Mouse (Mus musculus) kidney, postnatal 0 days (tissue): ENCODE measurements around the gene Eif2b4. TPM values are rescaled to one million over a fixed set of nuclear protein-coding genes. Genes with fewer than 3 reads are reported as not detected.

Experiments used
- ATAC-seq: fragments of 200-750 bp; cut with Nextera tagmentation; replicated peaks from 2 replicates; pipeline ENCODE4 v1.8.0; 2017; ENCODE audit warnings: low read depth, moderate number of reproducible peaks, moderate TSS enrichment, moderate library complexity; ENCODE audit not compliant: low FRiP score
- DNase-seq: peaks from one replicate; pipeline ENCODE4 v3.0.0-alpha.2; 2016; ENCODE audit warnings: low spot score
- H3K27ac ChIP-seq: fragments of 300-500 bp; sonication (generic); 2 replicates; pipeline ENCODE4 v1.5.1; 2014; ENCODE audit warnings: mild to moderate bottlenecking
- H3K27me3 ChIP-seq: fragments of 300-500 bp; sonication (generic); 2 replicates; pipeline ENCODE4 v1.6.1; 2014; ENCODE audit warnings: low read length, mixed read lengths; ENCODE audit not compliant: insufficient read depth
- H3K36me3 ChIP-seq: fragments of 300-500 bp; sonication (generic); 2 replicates; pipeline ENCODE4 v1.6.1; 2014; ENCODE audit warnings: low read length, mixed read lengths; ENCODE audit not compliant: insufficient read depth
- H3K4me1 ChIP-seq: fragments of 300-500 bp; sonication (generic); replicated peaks from 2 replicates; pipeline ENCODE4 v1.6.1; 2014; ENCODE audit warnings: antibody characterized with exemption, low read length, mixed read lengths; ENCODE audit not compliant: insufficient read depth
- H3K4me2 ChIP-seq: fragments of 300-500 bp; sonication (generic); 2 replicates; pipeline ENCODE4 v1.6.1; 2014; ENCODE audit warnings: mild to moderate bottlenecking, low read length, moderate library complexity, mixed read lengths
- H3K4me3 ChIP-seq: fragments of 300-500 bp; sonication (generic); replicated peaks from 2 replicates; pipeline ENCODE4 v1.5.1; 2014; ENCODE audit warnings: low read depth, low read length
- H3K9ac ChIP-seq: fragments of 300-500 bp; sonication (generic); 2 replicates; pipeline ENCODE4 v1.6.1; 2014; ENCODE audit warnings: low read depth, low read length
- H3K9me3 ChIP-seq: fragments of 300-500 bp; sonication (generic); replicated peaks from 2 replicates; pipeline ENCODE4 v1.6.1; 2016; ENCODE audit warnings: low read length, inconsistent platforms, mixed read lengths
- CTCF ChIP-seq: IDR thresholded peaks from 2 replicates; pipeline ENCODE4 v1.5.1; 2016; ENCODE audit warnings: antibody characterized with exemption, low read depth, mild to moderate bottlenecking, moderate library complexity
- WGBS: fragments of 180-500 bp; shearing (Covaris S2); extraction: QIAGEN DNeasy Blood & Tissue Kit; methylation state at CpG from one replicate; pipeline ENCODE4 v1.1.7; 2014; 5-methylcytosine and 5-hydroxymethylcytosine counted together
- polyA plus RNA-seq: library from polyadenylated mRNA; unstranded; fragments of >200 nt; fragmentation: Nextera tagmentation; extraction: Ambion mirVana; gene quantifications from 2 replicates; pipeline ENCODE4 v1.2.1, GENCODE M21; 2015

The Eif2b4 gene
- polyA plus RNA-seq, 1 experiment from 2014 or later = 66.8 TPM

- H3K9me3 ChIP-seq = 0 out of 2 replicates have a peak, but pooled peaks cover 3% of the 10 kb centered on the region
- TF ChIP-seq CTCF = no peak
- 93% methylated on average over 6 of the region's 6 CpGs for WGBS
These were observed 11.2 kb upstream of the Eif2b4 start for GRCm38 (mm10) chr5:31204421-31204820.

GRCm38 (mm10) chr5:31203866-31204265 lies 10.6 kb upstream of the Eif2b4 start:
- no peak overlapping the region for H3K4me2 ChIP-seq
- DNase-seq (no peak), ATAC-seq (no peak)
- no peak overlapping the region for H3K4me3 ChIP-seq
- 0 out of 2 replicates have a peak, but pooled peaks cover 3% of the 10 kb centered on the region for H3K9me3 ChIP-seq
- H3K27ac ChIP-seq = no peak overlapping the region
- H3K27me3 ChIP-seq = no peaks in the 10 kb centered on the region
- H3K36me3 ChIP-seq = peaks cover 28% of the 10 kb centered on the region
- 91% methylated on average over 2 of the region's 2 CpGs for WGBS
- H3K4me1 ChIP-seq = peaks cover 9% of the 10 kb centered on the region; the same call in 1 of the 2 replicates
- TF ChIP-seq CTCF = no peak
- no peak overlapping the region for H3K9ac ChIP-seq

More at GRCm38 (mm10) chr5:31204421-31204820, 11.2 kb upstream of the Eif2b4 start:
- Histone ChIP-seq H3K9ac (no peak overlapping the region), H3K27me3 (no peaks in the 10 kb centered on the region), H3K36me3 (peaks cover 22% of the 10 kb centered on the region), H3K27ac (no peak overlapping the region), H3K4me2 (no peak overlapping the region), H3K4me3 (no peak overlapping the region), H3K4me1 (peaks cover 9% of the 10 kb centered on the region; the same call in 1 of the 2 replicates)
- DNase-seq (no peak), ATAC-seq (no peak)

GRCm38 (mm10) chr5:31202933-31203332 lies 9.7 kb upstream of the Eif2b4 start:
- Histone ChIP-seq H3K4me3 (no peak overlapping the region; the same call in 1 of the 2 replicates), H3K27me3 (no peaks in the 10 kb centered on the region), H3K9ac (peak overlapping the region; percentile 59), H3K27ac (peak overlapping the region; percentile 92), H3K4me2 (peak overlapping the region; percentile 71), H3K4me1 (peaks cover 9% of the 10 kb centered on the region; the same call in 1 of the 2 replicates), H3K36me3 (peaks cover 37% of the 10 kb centered on the region), H3K9me3 (0 out of 2 replicates have a peak, but pooled peaks cover 3% of the 10 kb centered on the region)
- TF ChIP-seq CTCF = no peak
- no peak for DNase-seq
- WGBS = 86% methylated on average over 7 of the region's 7 CpGs
- ATAC-seq = no peak

- ATAC-seq (peak; percentile 95), DNase-seq (peak; percentile 100)
- no peak for TF ChIP-seq CTCF
- Histone ChIP-seq H3K9ac (peak within 1 kb of the TSS; percentile 86), H3K27ac (peak within 1 kb of the TSS; percentile 92), H3K4me3 (peak within 1 kb of the TSS; percentile 82), H3K4me1 (peaks cover 9% of the 10 kb centered on the region; the same call in 1 of the 2 replicates), H3K9me3 (0 out of 2 replicates have a peak, but pooled peaks cover 3% of the 10 kb centered on the region), H3K4me2 (peak within 1 kb of the TSS; percentile 71), H3K27me3 (no peaks in the 10 kb centered on the region), H3K36me3 (peaks cover 38% of the 10 kb centered on the region)
- under 1% methylated on average over 53 of the region's 53 CpGs for WGBS
These were observed 8.7 kb upstream of the Eif2b4 start, which contains the start of gene Zfp513 for GRCm38 (mm10) chr5:31201742-31202590. Gene Zfp513, minus strand, starts transcription at chr5:31202303.

- DNase-seq (no peak), ATAC-seq (no peak)
- Histone ChIP-seq H3K27ac (peak overlapping the region; percentile 92), H3K9ac (peak overlapping the region; percentile 86), H3K4me1 (peaks cover 9% of the 10 kb centered on the region; the same call in 1 of the 2 replicates), H3K27me3 (no peaks in the 10 kb centered on the region), H3K9me3 (0 out of 2 replicates have a peak, but pooled peaks cover 3% of the 10 kb centered on the region), H3K36me3 (peaks cover 44% of the 10 kb centered on the region), H3K4me2 (peak overlapping the region; percentile 71), H3K4me3 (peak overlapping the region; percentile 82)
- no peak for TF ChIP-seq CTCF
- 8% methylated on average over 13 of the region's 13 CpGs for WGBS
These were observed 8.0 kb upstream of the Eif2b4 start for GRCm38 (mm10) chr5:31201042-31201741.

- DNase-seq (no peak), ATAC-seq (no peak; the same call in 1 of the 2 replicates)
- H3K27ac ChIP-seq = no peak overlapping the region
- 0 out of 2 replicates have a peak, but pooled peaks cover 3% of the 10 kb centered on the region for H3K9me3 ChIP-seq
- no peak overlapping the region for H3K4me3 ChIP-seq
- 83% methylated on average over 27 of the region's 27 CpGs for WGBS
- TF ChIP-seq CTCF = no peak
- H3K36me3 ChIP-seq = peaks cover 45% of the 10 kb centered on the region
- H3K27me3 ChIP-seq = no peaks in the 10 kb centered on the region
- H3K4me2 ChIP-seq = 0 out of 2 replicates have a peak overlapping the region, but pooled peaks have one; percentile 9
- 0 out of 2 replicates have a peak overlapping the region, but pooled peaks have one; percentile 29 for H3K9ac ChIP-seq
- peaks cover 9% of the 10 kb centered on the region; the same call in 1 of the 2 replicates for H3K4me1 ChIP-seq
These were observed 7.1 kb upstream of the Eif2b4 start for GRCm38 (mm10) chr5:31200327-31200768.
